Mouse (Mus musculus) stomach, postnatal 0 days (tissue): Measurements from ENCODE around the gene Akt3.

ENCODE experiments used
- CTCF ChIP-seq: IDR thresholded peaks from 2 replicates; pipeline ENCODE4 v1.5.1; 2016; ENCODE audit warnings: antibody characterized with exemption, low read depth, mild to moderate bottlenecking, moderate library complexity
- EP300 ChIP-seq: optimal IDR thresholded peaks from 2 replicates; pipeline ENCODE3; 2016; ENCODE audit warnings: antibody characterized with exemption

- TF ChIP-seq CTCF (no peak), EP300 (no peak)
Measured at GRCm38 (mm10) chr1:177031196-177031595, 226.8 kb downstream of the Akt3 start.
